Mouse (Mus musculus): Measurements from ENCODE around the gene 1700092M07Rik. TPM values are rescaled to one million over a fixed set of nuclear protein-coding genes. Genes with fewer than 3 reads are reported as not detected.

1700092M07Rik gene
- total RNA-seq (2021): not detected
- long read RNA-seq, experiment 1: 0 reads
- long read RNA-seq, experiment 2: 0 reads

GRCm38 (mm10) chr19:8740603-8741002 lies at the start of gene 1700092M07Rik:
Gene 1700092M07Rik, plus strand, starts transcription at chr19:8740718.
- intact Hi-C loops (cut with DNase I; ENCODE audit: low total_unique reads): no loop called here
- peak; percentile 8 for DNase-seq

- no peak for DNase-seq
- intact Hi-C loops (cut with DNase I; ENCODE audit: low total_unique reads): no loop called here
These were observed 48.5 kb upstream of the 1700092M07Rik start for GRCm38 (mm10) chr19:8691871-8692539.

DNA sequence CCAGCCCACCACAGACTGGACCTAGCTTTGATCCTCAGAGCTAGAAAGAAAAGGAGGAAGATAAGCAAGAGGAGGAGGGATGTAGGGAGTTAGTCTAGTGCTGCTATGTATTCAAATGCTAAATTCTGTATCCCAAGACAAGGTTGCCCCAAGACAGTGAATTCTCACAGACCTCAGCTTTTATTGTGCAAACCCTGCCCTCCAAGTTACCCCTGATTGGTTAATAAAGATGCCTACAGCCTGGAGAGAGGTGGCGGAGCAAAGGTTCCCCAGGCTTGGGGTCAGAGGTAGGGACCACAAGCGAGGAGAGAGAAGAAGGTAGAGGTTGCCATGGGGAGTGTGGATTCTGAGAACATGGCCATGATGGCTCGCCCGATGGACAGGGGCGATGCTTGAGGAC lies 47.8 kb upstream of the 1700092M07Rik start:
- intact Hi-C loops (cut with DNase I; ENCODE audit: low total_unique reads): no loop called here
- no peak for DNase-seq

DNA sequence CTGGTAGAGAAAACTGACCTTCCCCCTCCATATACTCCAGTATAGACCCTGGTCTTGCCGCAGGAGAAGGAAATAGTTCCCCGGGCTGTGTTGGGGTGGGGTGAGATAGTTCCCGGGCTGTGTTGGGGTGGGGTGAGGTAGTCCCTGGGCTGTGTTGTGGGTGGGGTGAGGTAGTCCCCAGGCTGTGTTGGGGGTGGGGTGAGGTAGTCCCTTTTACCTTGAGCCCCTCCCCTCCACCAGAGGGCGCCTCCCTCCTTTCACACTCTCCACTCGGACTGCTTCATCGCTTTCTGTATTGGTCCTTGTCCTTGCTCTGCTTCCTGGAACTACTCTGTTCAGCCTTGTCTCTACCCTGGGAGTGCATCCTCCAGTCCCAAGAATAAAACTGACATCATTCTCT lies 45.2 kb upstream of the 1700092M07Rik start:
- no peak for DNase-seq
- intact Hi-C loops (cut with DNase I; ENCODE audit: low total_unique reads): no loop called here

GRCm38 (mm10) chr19:8699652-8700051 lies 40.9 kb upstream of the 1700092M07Rik start:
- intact Hi-C loops (cut with DNase I; ENCODE audit: low total_unique reads): no loop called here
- DNase-seq: no peak

GRCm38 (mm10) chr19:8702458-8702857 lies 38.1 kb upstream of the 1700092M07Rik start:
- intact Hi-C loops (cut with DNase I; ENCODE audit: low total_unique reads): no loop called here
- DNase-seq: peak; percentile 23

DNA sequence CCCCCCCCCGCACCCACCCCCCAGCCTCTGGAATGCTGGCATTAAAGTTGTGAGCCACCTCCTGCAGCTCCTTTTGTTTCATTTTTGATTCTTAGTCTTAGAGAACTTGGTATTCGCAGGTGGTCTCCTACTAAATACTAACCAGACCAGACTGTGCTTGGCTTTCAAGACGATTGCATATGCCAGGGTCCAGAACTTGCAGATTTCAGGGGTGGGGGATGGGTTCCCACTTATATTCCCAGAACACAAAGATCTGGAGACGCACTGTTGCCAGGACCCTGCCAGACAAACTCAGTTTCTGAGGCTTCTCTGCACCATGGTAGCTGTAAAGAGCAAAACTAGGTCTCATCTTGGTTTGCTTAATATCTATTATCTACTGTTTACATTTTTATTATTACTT lies 36.9 kb upstream of the 1700092M07Rik start:
- no peak for DNase-seq
- intact Hi-C loops (cut with DNase I; ENCODE audit: low total_unique reads): no loop called here

- no peak for DNase-seq
- intact Hi-C loops (cut with DNase I; ENCODE audit: low total_unique reads): no loop called here
These were observed 35.4 kb upstream of the 1700092M07Rik start for GRCm38 (mm10) chr19:8705026-8705708.

DNA sequence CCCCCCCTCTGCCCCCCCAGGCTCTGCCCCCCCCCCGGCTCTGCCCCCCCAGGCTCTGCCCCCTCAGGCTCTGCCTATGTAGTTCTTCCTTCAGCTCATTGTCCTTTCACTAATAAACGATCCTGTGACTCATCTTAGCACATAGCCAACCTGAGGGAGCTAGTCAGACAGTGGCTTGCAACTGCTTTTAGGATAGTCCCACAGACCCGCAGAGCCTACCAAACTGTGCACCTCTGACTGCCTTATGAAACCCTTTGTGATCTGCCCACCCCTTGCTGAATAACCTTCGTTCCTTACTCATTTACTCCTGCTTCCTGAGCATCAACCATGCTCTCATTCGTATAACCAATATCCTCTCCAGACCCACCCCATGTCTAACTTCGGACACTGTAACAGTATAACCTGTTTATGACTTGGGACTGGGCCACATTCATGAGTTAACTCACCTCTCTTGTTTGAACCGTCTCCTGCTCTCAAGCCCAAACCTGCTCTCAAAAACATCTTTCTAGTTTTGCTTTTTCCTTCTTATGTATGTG lies 34.3 kb upstream of the 1700092M07Rik start:
- intact Hi-C loops (cut with DNase I; ENCODE audit: low total_unique reads): no loop called here
- DNase-seq: no peak

DNA sequence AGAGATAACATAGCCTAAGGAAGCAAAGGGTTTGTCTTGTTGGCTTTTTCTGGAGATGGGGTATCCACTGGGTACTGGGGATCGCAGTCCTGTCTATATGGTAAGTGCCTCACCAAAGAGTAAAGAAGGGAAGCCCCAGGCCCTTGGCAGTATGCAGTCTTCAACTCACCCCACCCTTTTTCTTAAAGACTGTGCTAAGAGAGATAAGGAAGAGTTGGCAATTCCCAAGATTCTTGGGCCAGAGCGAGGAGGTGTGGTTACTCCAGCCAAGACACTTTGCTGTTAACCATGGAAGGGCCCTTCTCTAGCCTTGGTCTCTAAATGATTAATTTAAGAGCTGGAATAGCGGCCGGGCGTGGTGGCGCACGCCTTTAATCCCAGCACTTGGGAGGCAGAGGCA lies 33.6 kb upstream of the 1700092M07Rik start:
- intact Hi-C loops (cut with DNase I; ENCODE audit: low total_unique reads): no loop called here
- DNase-seq: no peak

DNA sequence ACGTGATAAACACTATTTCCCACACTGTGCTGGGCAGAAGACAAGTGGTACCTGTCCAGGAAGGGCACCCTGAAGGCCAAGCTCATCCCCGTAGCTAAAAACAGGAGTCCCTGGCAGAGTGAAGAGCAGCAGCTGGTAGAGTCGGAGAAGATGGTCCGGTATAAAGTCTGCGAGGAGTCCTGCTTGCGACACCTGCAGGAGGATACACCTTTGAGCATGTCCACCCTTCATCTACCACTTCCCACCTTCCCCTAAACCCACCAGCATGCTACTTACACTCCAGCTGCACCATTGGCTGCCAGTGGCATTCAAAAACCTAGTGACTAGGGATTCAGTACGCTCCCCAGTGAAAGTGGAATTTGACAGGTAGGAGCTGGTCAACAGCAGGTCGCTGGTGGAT lies 31.6 kb upstream of the 1700092M07Rik start:
- intact Hi-C loops (cut with DNase I; ENCODE audit: low total_unique reads): no loop called here
- DNase-seq: no peak

GRCm38 (mm10) chr19:8710057-8710456 lies 30.5 kb upstream of the 1700092M07Rik start:
- no peak for DNase-seq
- intact Hi-C loops (cut with DNase I; ENCODE audit: low total_unique reads): no loop called here

GRCm38 (mm10) chr19:8711506-8711905 lies 29.0 kb upstream of the 1700092M07Rik start:
- intact Hi-C loops (cut with DNase I; ENCODE audit: low total_unique reads): no loop called here
- no peak for DNase-seq

GRCm38 (mm10) chr19:8711949-8712869 lies 28.3 kb upstream of the 1700092M07Rik start:
- intact Hi-C loops (cut with DNase I; ENCODE audit: low total_unique reads): no loop called here

DNA sequence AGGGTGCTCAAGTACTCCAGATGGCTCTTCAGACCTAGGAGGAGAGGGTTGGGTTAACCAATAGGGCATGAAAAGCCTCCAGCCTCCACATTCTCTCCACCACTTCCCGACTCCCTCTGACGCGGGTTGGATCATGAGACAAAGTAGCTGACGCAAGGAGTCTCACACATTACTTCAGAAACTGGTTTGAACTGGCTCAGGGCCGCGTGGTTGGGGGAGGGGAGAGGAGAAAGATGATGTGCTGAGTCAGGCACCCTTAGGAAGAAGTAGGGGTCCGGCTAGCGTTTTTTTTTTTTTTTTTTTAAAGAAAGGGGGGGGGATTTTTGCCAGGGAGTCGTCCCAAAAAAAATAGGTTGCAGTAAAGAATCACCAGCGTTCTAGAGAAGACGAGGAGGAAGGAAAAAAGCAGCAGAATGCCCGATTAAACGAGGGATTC lies 27.6 kb upstream of the 1700092M07Rik start:
- DNase-seq: peak; percentile 71
- intact Hi-C loops (cut with DNase I; ENCODE audit: low total_unique reads): no loop called here

More at GRCm38 (mm10) chr19:8711949-8712869, 28.3 kb upstream of the 1700092M07Rik start:
- no peak for DNase-seq

DNA sequence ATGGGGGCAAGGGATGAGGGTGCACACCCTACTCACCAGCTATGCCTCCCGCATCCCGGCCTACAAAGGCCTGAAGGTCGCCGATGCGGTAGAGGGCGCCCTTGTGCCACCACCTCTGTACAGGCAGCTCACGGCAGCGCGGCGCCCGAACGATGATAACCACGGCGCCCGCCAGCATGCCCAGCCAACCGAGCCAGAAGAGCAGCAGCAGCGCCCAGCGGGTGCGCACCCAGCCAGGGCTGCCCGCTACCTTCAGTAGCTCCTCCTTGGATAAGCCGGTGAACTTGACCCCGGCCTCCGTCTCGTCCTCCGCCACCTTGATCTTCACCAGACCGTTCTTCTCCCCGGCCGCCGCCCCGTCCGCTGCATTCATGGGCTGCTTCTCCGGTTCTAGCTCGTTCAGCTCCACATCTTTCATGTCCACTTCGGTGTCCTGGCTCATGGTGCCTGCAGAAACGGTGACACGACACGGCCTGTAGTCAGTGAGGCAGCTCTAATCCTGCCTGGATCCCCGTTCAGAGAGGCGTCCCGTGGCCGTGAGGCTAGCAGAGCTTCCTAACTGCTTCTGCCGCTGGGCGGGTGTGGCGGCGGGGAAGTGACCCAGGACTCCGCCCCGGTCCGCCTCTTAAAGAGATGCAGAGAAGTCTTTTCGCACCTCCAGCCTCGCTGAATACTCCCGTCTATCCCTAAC lies 27.1 kb upstream of the 1700092M07Rik start:
- DNase-seq: peak; percentile 92
- intact Hi-C loops (cut with DNase I; ENCODE audit: low total_unique reads): no loop called here

- DNase-seq: no peak
- intact Hi-C loops (cut with DNase I; ENCODE audit: low total_unique reads): no loop called here
These were observed 26.4 kb upstream of the 1700092M07Rik start for GRCm38 (mm10) chr19:8713997-8714652.

- intact Hi-C loops (cut with DNase I; ENCODE audit: low total_unique reads): no loop called here
- DNase-seq: no peak
These were observed 25.7 kb upstream of the 1700092M07Rik start for GRCm38 (mm10) chr19:8714653-8715481.
